Mouse (Mus musculus): ENCODE measurements around the gene Nin. TPM values are rescaled to one million over a fixed set of nuclear protein-coding genes. Genes with fewer than 3 reads are reported as not detected.

The Nin gene
- total and polyA plus RNA-seq, 3 experiments = 24.8 to 58.3 (median 54.0) TPM

GRCm38 (mm10) chr12:70111367-70112089, 2.0 kb downstream of the Nin start:
- peak; percentile 62 for ATAC-seq (ENCODE audit: extremely low read depth, insufficient number of reproducible peaks, low FRiP score, poor library complexity, severe bottlenecking)
- peak overlapping the region; percentile 80 for H3K4me3 ChIP-seq (ENCODE audit: low read depth, low read length)
- H3K36me3 ChIP-seq (replicated peaks) = peaks cover 11% of the 10 kb centered on the region
- H3K4me1 ChIP-seq (ENCODE audit: insufficient read depth, low read depth, low read length) = peaks cover 62% of the 10 kb centered on the region
- peaks cover 33% of the 10 kb centered on the region for H3K27me3 ChIP-seq (ENCODE audit: insufficient read depth, low read length)
- TF ChIP-seq POLR2AphosphoS5 (IDR thresholded peaks at IDR 0.05; ENCODE audit: insufficient replicate concordance, low read depth, low read length) (no peak), TAL1 (conservative IDR thresholded peaks at IDR 0.05; ENCODE audit: low read depth, low read length) (no peak), GATA1 (IDR thresholded peaks at IDR 0.05; ENCODE audit: borderline replicate concordance, low read length) (no peak), GATA2 (IDR thresholded peaks at IDR 0.05; ENCODE audit: borderline replicate concordance, low read depth, low read length) (no peak), CTCF (IDR thresholded peaks at IDR 0.05; ENCODE audit: low read depth, low read length) (no peak)
- peak; percentile 86 for DNase-seq (ENCODE audit: low spot score)
- no peaks in the 10 kb centered on the region for H3K9me3 ChIP-seq (replicated peaks)

GRCm38 (mm10) chr12:70111117-70111366, 2.5 kb downstream of the Nin start:
- no peaks in the 10 kb centered on the region for H3K9me3 ChIP-seq (replicated peaks)
- 0 out of 2 replicates have a peak, but pooled peaks have one; percentile 11 for ATAC-seq (ENCODE audit: extremely low read depth, insufficient number of reproducible peaks, low FRiP score, poor library complexity, severe bottlenecking)
- peaks cover 32% of the 10 kb centered on the region for H3K27me3 ChIP-seq (ENCODE audit: insufficient read depth, low read length)
- TF ChIP-seq CTCF (IDR thresholded peaks at IDR 0.05; ENCODE audit: low read depth, low read length) = no peak
- no peak for TF ChIP-seq GATA2 (IDR thresholded peaks at IDR 0.05; ENCODE audit: borderline replicate concordance, low read depth, low read length)
- TF ChIP-seq TAL1 (conservative IDR thresholded peaks at IDR 0.05; ENCODE audit: low read depth, low read length) = no peak
- peak; percentile 46 for DNase-seq (ENCODE audit: low spot score)
- peaks cover 14% of the 10 kb centered on the region for H3K36me3 ChIP-seq (replicated peaks)
- peaks cover 66% of the 10 kb centered on the region for H3K4me1 ChIP-seq (ENCODE audit: insufficient read depth, low read depth, low read length)
- H3K4me3 ChIP-seq (ENCODE audit: low read depth, low read length) = peak overlapping the region; percentile 80

GRCm38 (mm10) chr12:70110375-70111116, 3.0 kb downstream of the Nin start:
- peak overlapping the region; percentile 80 for H3K4me3 ChIP-seq (ENCODE audit: low read depth, low read length)
- H3K27me3 ChIP-seq (ENCODE audit: insufficient read depth, low read length) = peaks cover 27% of the 10 kb centered on the region
- peaks cover 67% of the 10 kb centered on the region for H3K4me1 ChIP-seq (ENCODE audit: insufficient read depth, low read depth, low read length)
- H3K9me3 ChIP-seq (replicated peaks) = no peaks in the 10 kb centered on the region
- H3K36me3 ChIP-seq (replicated peaks) = peaks cover 17% of the 10 kb centered on the region
- DNase-seq (ENCODE audit: low spot score) (peak; percentile 24), ATAC-seq (ENCODE audit: extremely low read depth, insufficient number of reproducible peaks, low FRiP score, poor library complexity, severe bottlenecking) (0 out of 2 replicates have a peak, but pooled peaks have one; percentile 2)
- TF ChIP-seq CTCF (IDR thresholded peaks at IDR 0.05; ENCODE audit: low read depth, low read length) (no peak), GATA1 (IDR thresholded peaks at IDR 0.05; ENCODE audit: borderline replicate concordance, low read length) (no peak), TAL1 (conservative IDR thresholded peaks at IDR 0.05; ENCODE audit: low read depth, low read length) (0 out of 2 replicates have a peak, but pooled peaks have one; percentile 8)

- TF ChIP-seq GATA2 (IDR thresholded peaks at IDR 0.05; ENCODE audit: borderline replicate concordance, low read depth, low read length) (no peak), GATA1 (IDR thresholded peaks at IDR 0.05; ENCODE audit: borderline replicate concordance, low read length) (no peak), TAL1 (conservative IDR thresholded peaks at IDR 0.05; ENCODE audit: low read depth, low read length) (peak; percentile 22; the same call in 1 of the 2 replicates)
- peaks cover 17% of the 10 kb centered on the region for H3K36me3 ChIP-seq (replicated peaks)
- H3K4me1 ChIP-seq (ENCODE audit: insufficient read depth, low read depth, low read length) = peaks cover 70% of the 10 kb centered on the region
- ATAC-seq (ENCODE audit: extremely low read depth, insufficient number of reproducible peaks, low FRiP score, poor library complexity, severe bottlenecking) (peak; percentile 35), DNase-seq (ENCODE audit: low spot score) (peak; percentile 32)
- peaks cover 22% of the 10 kb centered on the region for H3K27me3 ChIP-seq (ENCODE audit: insufficient read depth, low read length)
- no peaks in the 10 kb centered on the region for H3K9me3 ChIP-seq (replicated peaks)
- peak overlapping the region; percentile 80 for H3K4me3 ChIP-seq (ENCODE audit: low read depth, low read length)
Observed at GRCm38 (mm10) chr12:70109921-70110320, 3.6 kb downstream of the Nin start.

- H3K36me3 ChIP-seq (replicated peaks) = peaks cover 27% of the 10 kb centered on the region
- TF ChIP-seq GATA2 (IDR thresholded peaks at IDR 0.05; ENCODE audit: borderline replicate concordance, low read depth, low read length) (no peak), TAL1 (conservative IDR thresholded peaks at IDR 0.05; ENCODE audit: low read depth, low read length) (no peak), GATA1 (IDR thresholded peaks at IDR 0.05; ENCODE audit: borderline replicate concordance, low read length) (no peak), POLR2AphosphoS5 (IDR thresholded peaks at IDR 0.05; ENCODE audit: insufficient replicate concordance, low read depth, low read length) (no peak), CTCF (IDR thresholded peaks at IDR 0.05; ENCODE audit: low read depth, low read length) (no peak)
- ATAC-seq (ENCODE audit: extremely low read depth, insufficient number of reproducible peaks, low FRiP score, poor library complexity, severe bottlenecking) = no peak
- no peak for DNase-seq (ENCODE audit: low spot score)
- peaks cover 80% of the 10 kb centered on the region for H3K4me1 ChIP-seq (ENCODE audit: insufficient read depth, low read depth, low read length)
- no peaks in the 10 kb centered on the region for H3K9me3 ChIP-seq (replicated peaks)
- H3K27me3 ChIP-seq (ENCODE audit: insufficient read depth, low read length) = peaks cover 11% of the 10 kb centered on the region
- no peak overlapping the region for H3K4me3 ChIP-seq (ENCODE audit: low read depth, low read length)
Observed at GRCm38 (mm10) chr12:70108104-70108503, 5.4 kb downstream of the Nin start.

GRCm38 (mm10) chr12:70106508-70106907, 7.0 kb downstream of the Nin start:
- Histone ChIP-seq H3K9me3 (replicated peaks) (no peaks in the 10 kb centered on the region), H3K27me3 (ENCODE audit: insufficient read depth, low read length) (no peaks in the 10 kb centered on the region; the same call in 1 of the 2 replicates), H3K4me1 (ENCODE audit: insufficient read depth, low read depth, low read length) (peaks cover 73% of the 10 kb centered on the region), H3K4me3 (ENCODE audit: low read depth, low read length) (no peak overlapping the region), H3K36me3 (replicated peaks) (peaks cover 42% of the 10 kb centered on the region)
- TF ChIP-seq CTCF (IDR thresholded peaks at IDR 0.05; ENCODE audit: low read depth, low read length) (no peak), GATA1 (IDR thresholded peaks at IDR 0.05; ENCODE audit: borderline replicate concordance, low read length) (no peak), POLR2AphosphoS5 (IDR thresholded peaks at IDR 0.05; ENCODE audit: insufficient replicate concordance, low read depth, low read length) (no peak), GATA2 (IDR thresholded peaks at IDR 0.05; ENCODE audit: borderline replicate concordance, low read depth, low read length) (no peak), TAL1 (conservative IDR thresholded peaks at IDR 0.05; ENCODE audit: low read depth, low read length) (no peak)
- DNase-seq (ENCODE audit: low spot score) = no peak
- no peak for ATAC-seq (ENCODE audit: extremely low read depth, insufficient number of reproducible peaks, low FRiP score, poor library complexity, severe bottlenecking)
